Mouse (Mus musculus) adrenal gland, postnatal 4 days (tissue): ENCODE results near the gene Cplx1. TPM values are rescaled to one million over a fixed set of nuclear protein-coding genes. Genes with fewer than 3 reads are reported as not detected.
"Not testable (repeated sequence)": the region's sequence is repeated elsewhere in the genome, so short reads cannot be mapped to it uniquely, and the experiment has no call there.

Source experiments
- DNase-seq, 2 experiments: peaks; one replicate each; pipeline ENCODE4 v3.0.0; 2021 to 2022; ENCODE audit warnings: low spot score in 2 of 2, mixed read lengths in 2 of 2
- total RNA-seq, 2 experiments: library from RNA; stranded (reverse); gene quantifications; 2 replicates each; pipeline ENCODE4 v1.2.3; 2021

Gene Cplx1
- total RNA-seq, 2 experiments from 2014 or later = 8.7 to 13.1 TPM

GRCm38 (mm10) chr5:108518106-108518885 is 31.5 kb downstream of the Cplx1 start:
- DNase-seq = no peak

GRCm38 (mm10) chr5:108516655-108517054 is 33.2 kb downstream of the Cplx1 start:
- DNase-seq = no peak

- DNase-seq = no peak
Observed at GRCm38 (mm10) chr5:108515581-108516361, 34.1 kb downstream of the Cplx1 start.

GRCm38 (mm10) chr5:108502286-108502685 is 47.5 kb downstream of the Cplx1 start:
- no peak for DNase-seq

GRCm38 (mm10) chr5:108501573-108501972 is 48.3 kb downstream of the Cplx1 start:
- no peak for DNase-seq

GRCm38 (mm10) chr5:108486148-108486547 is 63.7 kb downstream of the Cplx1 start:
- DNase-seq = not testable (repeated sequence)

DNA sequence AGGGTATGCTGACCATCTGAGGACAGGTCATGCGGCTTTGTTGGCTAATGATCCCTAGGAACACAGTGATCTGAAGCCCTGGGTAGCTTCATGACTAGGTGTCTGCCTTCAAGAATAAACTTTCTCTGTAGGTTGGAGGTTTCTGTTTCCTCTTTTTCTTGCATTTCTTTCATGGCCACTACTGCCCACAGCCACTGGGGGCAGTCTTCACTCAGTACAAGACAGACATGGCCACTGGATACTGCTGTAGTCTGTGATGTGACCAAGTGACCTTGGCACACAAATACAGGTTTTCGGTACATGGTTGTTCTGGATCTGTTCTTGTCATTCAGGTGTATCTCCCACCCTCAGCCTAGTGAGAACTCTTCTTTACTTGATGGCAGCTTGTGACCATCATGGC is 64.6 kb downstream of the Cplx1 start:
- DNase-seq = no peak

DNA sequence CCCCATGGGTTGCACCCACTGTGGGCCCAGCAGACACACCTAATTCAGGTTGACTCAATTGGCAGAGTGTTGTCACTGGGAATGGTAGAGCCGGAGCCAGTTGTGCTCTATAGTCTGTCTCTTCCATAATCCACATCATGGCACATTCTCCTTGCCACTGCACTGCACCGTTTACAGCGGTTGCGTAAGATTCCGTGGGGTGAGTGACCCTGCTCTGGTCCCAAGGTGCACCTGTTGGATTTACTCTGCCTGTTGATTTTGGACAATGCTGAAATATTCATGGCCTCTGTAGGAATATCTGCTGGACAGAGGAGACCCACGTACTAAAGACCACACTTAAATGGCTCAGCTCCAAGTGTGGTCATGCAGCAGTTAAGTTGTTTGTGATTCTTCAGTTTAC is 66.8 kb downstream of the Cplx1 start:
- DNase-seq = no peak

DNA sequence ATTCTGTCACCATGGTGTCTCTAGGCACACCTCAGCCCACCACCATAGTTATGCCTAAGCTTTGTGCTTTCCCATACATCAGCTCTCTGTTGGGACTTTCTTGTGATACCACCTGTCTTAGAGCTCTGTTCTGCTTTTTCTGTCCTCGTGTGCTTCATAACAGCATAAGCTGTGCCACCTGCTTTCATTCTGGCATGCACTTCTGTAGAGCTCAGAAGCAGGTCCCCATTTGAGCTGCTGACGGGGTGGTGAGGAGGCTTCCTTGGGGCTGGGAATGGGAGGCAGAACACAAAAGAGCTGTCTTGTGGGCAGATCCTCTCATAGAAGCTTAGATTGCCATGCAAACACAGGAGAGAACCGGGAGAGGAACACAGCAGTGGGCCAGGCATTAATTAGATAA is 73.8 kb downstream of the Cplx1 start:
- DNase-seq = no peak

- no peak for DNase-seq
Observed at GRCm38 (mm10) chr5:108473737-108474136, 76.1 kb downstream of the Cplx1 start.

DNA sequence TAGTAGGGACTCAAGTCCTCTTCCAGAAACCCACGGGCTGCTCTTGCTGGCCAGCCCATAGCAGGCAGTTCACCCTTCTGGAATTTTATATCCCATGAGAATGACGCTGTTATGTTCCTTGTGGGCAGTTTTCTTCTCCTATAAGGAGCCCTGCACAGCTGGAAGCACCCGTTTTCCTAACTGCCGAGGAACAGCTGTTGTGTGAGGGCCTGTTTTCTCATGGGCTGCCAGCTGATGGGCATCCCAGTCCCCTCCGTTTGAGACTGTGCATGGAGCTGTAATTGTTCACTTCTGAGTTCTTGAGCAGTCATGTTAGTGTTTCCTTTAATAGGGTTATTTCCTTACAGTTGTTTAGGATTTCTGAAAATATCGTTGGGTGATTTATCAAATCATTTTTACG is 80.2 kb downstream of the Cplx1 start:
- no peak for DNase-seq

Other genes with a start within 250 kb of the Cplx1 start
- gene Pigg, start 237.4 kb downstream of the Cplx1 start, total RNA-seq = 1 to 10 TPM; 9.2 to 9.8 TPM
- under 1 TPM; 0.53 to 0.76 TPM for gene Gm42517, start 182.1 kb downstream of the Cplx1 start, total RNA-seq
- gene Pde6b, start 161.6 kb downstream of the Cplx1 start, total RNA-seq = not detected
- gene Atp5k, start 115.6 kb downstream of the Cplx1 start, total RNA-seq = 100 to 1,000 TPM; 291 to 308 TPM
- 1 to 10 TPM; 2.3 to 2.4 TPM for gene Mfsd7a, start 101.1 kb downstream of the Cplx1 start, total RNA-seq
- 10 to 100 TPM; 57.1 to 57.6 TPM for gene Pcgf3, start 88.8 kb downstream of the Cplx1 start, total RNA-seq
- 10 to 100 TPM; 88.6 to 95.3 TPM for gene Gak, start 79.7 kb upstream of the Cplx1 start, total RNA-seq
- gene Tmem175, start 79.7 kb upstream of the Cplx1 start, total RNA-seq = 10 to 100 TPM; 28.0 to 30.1 TPM
- 10 to 100 TPM; 17.7 to 17.8 TPM for gene Idua, start 110.3 kb upstream of the Cplx1 start, total RNA-seq
- gene Dgkq, start 119.6 kb upstream of the Cplx1 start, total RNA-seq = 10 to 100 TPM; 26.2 to 29.4 TPM
- 1 to 10 TPM; 3.2 to 8.1 TPM for gene Slc26a1, start 125.5 kb upstream of the Cplx1 start, total RNA-seq
- gene Fgfrl1, start 142.4 kb upstream of the Cplx1 start, total RNA-seq = 10 to 100 TPM; 42.7 to 49.6 TPM
- gene Rnf212, start 225.0 kb upstream of the Cplx1 start, total RNA-seq = not detected
- gene Tmed11, start 245.3 kb upstream of the Cplx1 start, total RNA-seq = 1 to 10 TPM in 1 of 2 experiments, not detected in 1; 4.0 TPM